Mouse (Mus musculus) kidney, postnatal 4 days (tissue): ENCODE measurements around the gene Fbxo34.
"Not testable (repeated sequence)": the region's sequence is repeated elsewhere in the genome, so short reads cannot be mapped to it uniquely, and the experiment has no call there.

ENCODE experiments used
- DNase-seq, 2 experiments: peaks; one replicate each; pipeline ENCODE4 v3.0.0; 2021; ENCODE audit warnings: mixed read lengths in 2 of 2

Gene Fbxo34

GRCm38 (mm10) chr14:47567962-47568652, 117.9 kb downstream of the Fbxo34 start:
- peak; percentile 98 for DNase-seq

DNA sequence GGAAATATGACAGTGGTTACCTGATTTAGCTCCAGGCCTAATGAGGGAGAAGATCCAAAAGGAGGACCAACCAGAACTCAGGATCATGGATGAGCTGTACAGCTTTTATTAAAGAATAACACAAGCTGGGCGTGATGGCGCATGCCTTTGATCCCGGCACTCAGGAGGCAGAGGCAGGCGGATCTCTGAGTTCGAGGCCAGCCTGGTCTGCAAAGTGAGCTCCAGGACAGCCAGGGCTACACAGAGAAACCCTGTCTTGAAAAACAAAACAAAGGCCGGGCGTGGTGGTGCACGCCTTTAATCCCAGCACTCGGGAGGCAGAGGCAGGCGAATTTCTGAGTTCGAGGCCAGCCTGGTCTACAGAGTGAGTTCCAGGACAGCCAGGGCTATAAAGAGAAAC, 120.3 kb downstream of the Fbxo34 start, which contains the start of gene Atg14:
Gene Atg14, minus strand, starts transcription at position 101 of the 400 bp plus-strand sequence.
- DNase-seq, result not testable (repeated sequence)

GRCm38 (mm10) chr14:47572707-47573106, 122.5 kb downstream of the Fbxo34 start:
- DNase-seq, result no peak

- DNase-seq, result peak; percentile 11
Observed at GRCm38 (mm10) chr14:47574721-47575120, 124.5 kb downstream of the Fbxo34 start.

DNA sequence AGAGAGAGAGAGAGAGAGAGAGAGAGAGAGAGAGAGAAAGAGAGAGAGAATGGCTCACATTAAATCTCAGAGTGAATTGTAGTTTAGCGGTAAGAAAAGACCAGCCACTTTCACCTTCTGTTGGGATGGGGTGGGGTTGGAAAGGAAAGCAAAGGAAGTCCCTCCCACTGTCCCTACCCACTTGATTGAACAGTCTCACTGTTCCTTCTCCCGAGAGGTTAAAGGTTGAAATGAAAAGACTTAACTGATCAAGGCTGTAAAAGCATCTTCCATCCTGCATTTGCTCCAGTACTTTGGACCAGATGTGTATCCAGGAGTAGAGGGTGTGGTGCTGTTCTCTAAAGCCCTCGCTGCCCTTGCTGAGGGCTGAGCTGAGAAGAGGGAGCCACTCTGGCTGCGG, 126.5 kb downstream of the Fbxo34 start:
- DNase-seq, result no peak

- DNase-seq, result no peak
Observed at GRCm38 (mm10) chr14:47578086-47578485, 127.9 kb downstream of the Fbxo34 start.

GRCm38 (mm10) chr14:47581280-47581679, 131.1 kb downstream of the Fbxo34 start:
- DNase-seq, result no peak
